Mouse (Mus musculus) testis, adult 2 months (tissue): ENCODE data around the gene Nol4l. TPM values are rescaled to one million over a fixed set of nuclear protein-coding genes. Genes with fewer than 3 reads are reported as not detected.

Source experiments
- H3K27ac ChIP-seq: fragments of 200-500 bp; 2 replicates; pipeline ENCODE4 v1.5.1; 2012; ENCODE audit warnings: low read depth, low read length; ENCODE audit not compliant: control insufficient read depth, insufficient read depth
- H3K27me3 ChIP-seq: fragments of 200-500 bp; 2 replicates; pipeline ENCODE4 v1.6.1; 2012; ENCODE audit warnings: mild to moderate bottlenecking, low read length, moderate library complexity; ENCODE audit not compliant: control insufficient read depth, insufficient read depth
- H3K36me3 ChIP-seq: fragments of 200-500 bp; 2 replicates; pipeline ENCODE4 v1.6.1; 2012; ENCODE audit warnings: mild to moderate bottlenecking, low read length; ENCODE audit not compliant: control insufficient read depth, insufficient read depth
- H3K4me1 ChIP-seq: fragments of 200-500 bp; 2 replicates; pipeline ENCODE4 v1.6.1; 2012; ENCODE audit warnings: low read length; ENCODE audit not compliant: control insufficient read depth, insufficient read depth
- H3K4me3 ChIP-seq: fragments of 200-500 bp; 2 replicates; pipeline ENCODE4 v1.5.1; 2012; ENCODE audit warnings: low read depth, mild to moderate bottlenecking, low read length, moderate library complexity, mixed read lengths; ENCODE audit not compliant: control insufficient read depth
- CTCF ChIP-seq: fragments of 200-500 bp; IDR thresholded peaks from 2 replicates; pipeline ENCODE4 v1.5.1; 2012; ENCODE audit warnings: low read depth, mild to moderate bottlenecking, inconsistent platforms, low read length, moderate library complexity; ENCODE audit not compliant: control insufficient read depth, insufficient read depth, insufficient replicate concordance
- POLR2A ChIP-seq: fragments of 200-500 bp; IDR thresholded peaks from 2 replicates; pipeline ENCODE4 v1.6.1; 2012; ENCODE audit warnings: low read depth, mild to moderate bottlenecking, inconsistent platforms, low read length, moderate library complexity; ENCODE audit not compliant: control insufficient read depth
- polyA plus RNA-seq: library from polyadenylated mRNA; depleted of rRNA; stranded (reverse); fragments of >200 nt; gene quantifications from 2 replicates; pipeline ENCODE4 v1.2.3, GENCODE M21; 2012

Gene Nol4l
- polyA plus RNA-seq, 1 experiment: 241 TPM

GRCm38 (mm10) chr2:153408971-153409370 is 120.8 kb downstream of the Nol4l start:
- no peaks in the 10 kb centered on the region; the same call in 1 of the 2 replicates for H3K36me3 ChIP-seq
- no peaks in the 10 kb centered on the region for H3K4me1 ChIP-seq
- TF ChIP-seq POLR2A: no peak
- no peak for TF ChIP-seq CTCF
- H3K27me3 ChIP-seq: no peaks in the 10 kb centered on the region
- no peak overlapping the region for H3K27ac ChIP-seq
- no peak overlapping the region for H3K4me3 ChIP-seq

GRCm38 (mm10) chr2:153406882-153407281 is 122.9 kb downstream of the Nol4l start:
- Histone ChIP-seq H3K4me3 (no peak overlapping the region), H3K36me3 (no peaks in the 10 kb centered on the region; the same call in 1 of the 2 replicates), H3K4me1 (no peaks in the 10 kb centered on the region), H3K27me3 (no peaks in the 10 kb centered on the region), H3K27ac (no peak overlapping the region)
- TF ChIP-seq POLR2A (no peak), CTCF (no peak)

DNA sequence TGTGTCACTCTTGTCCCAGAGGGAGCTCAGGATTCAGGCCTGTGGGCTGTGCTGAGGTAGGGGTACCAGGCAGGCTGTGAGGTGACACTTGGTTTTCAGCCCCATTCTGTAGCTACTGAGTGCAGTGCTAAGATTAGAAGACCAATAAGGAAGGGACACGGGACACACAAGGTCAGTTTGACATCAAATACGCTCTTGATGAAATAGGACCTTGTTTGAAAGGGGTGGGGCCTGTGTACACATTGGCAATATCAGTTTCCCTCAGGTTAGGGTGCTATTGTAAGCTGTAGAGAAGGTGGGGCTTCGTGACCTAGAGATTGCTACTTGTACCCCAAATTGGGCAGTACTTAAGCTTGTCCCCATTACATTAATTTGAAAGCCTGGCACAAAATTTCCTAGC is 124.9 kb downstream of the Nol4l start:
- Histone ChIP-seq H3K27me3 (no peaks in the 10 kb centered on the region), H3K36me3 (peaks cover 4% of the 10 kb centered on the region; the same call in 1 of the 2 replicates), H3K27ac (no peak overlapping the region), H3K4me3 (no peak overlapping the region), H3K4me1 (no peaks in the 10 kb centered on the region)
- TF ChIP-seq CTCF (no peak), POLR2A (no peak)

DNA sequence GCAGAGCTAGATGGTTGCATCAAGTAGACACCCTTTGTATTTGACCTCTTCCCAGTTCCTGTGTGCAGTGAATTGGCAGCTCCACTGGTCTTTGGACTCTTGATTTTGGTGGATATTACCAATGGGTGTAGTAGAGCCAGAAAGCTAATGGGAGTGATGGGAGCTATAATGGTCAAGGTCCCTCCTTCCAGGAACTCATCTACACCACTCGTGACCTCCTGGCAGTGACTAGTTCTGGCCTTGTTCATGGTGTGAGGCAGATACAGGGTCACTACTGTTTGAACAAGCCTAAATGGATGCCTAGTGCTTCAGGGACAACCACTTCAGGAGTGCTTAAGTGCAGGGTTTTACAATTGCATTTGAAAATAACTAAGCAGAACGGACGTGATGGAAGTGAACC is 125.7 kb downstream of the Nol4l start:
- no peaks in the 10 kb centered on the region for H3K4me1 ChIP-seq
- H3K4me3 ChIP-seq: no peak overlapping the region
- peaks cover 4% of the 10 kb centered on the region; the same call in 1 of the 2 replicates for H3K36me3 ChIP-seq
- H3K27ac ChIP-seq: no peak overlapping the region
- H3K27me3 ChIP-seq: no peaks in the 10 kb centered on the region
- TF ChIP-seq POLR2A (no peak), CTCF (no peak)

- no peaks in the 10 kb centered on the region for H3K4me1 ChIP-seq
- no peaks in the 10 kb centered on the region for H3K27me3 ChIP-seq
- no peak for TF ChIP-seq POLR2A
- TF ChIP-seq CTCF: no peak
- H3K4me3 ChIP-seq: no peak overlapping the region
- no peak overlapping the region for H3K27ac ChIP-seq
- peaks cover 4% of the 10 kb centered on the region; the same call in 1 of the 2 replicates for H3K36me3 ChIP-seq
Measured at GRCm38 (mm10) chr2:153399166-153399565, 130.6 kb downstream of the Nol4l start.

DNA sequence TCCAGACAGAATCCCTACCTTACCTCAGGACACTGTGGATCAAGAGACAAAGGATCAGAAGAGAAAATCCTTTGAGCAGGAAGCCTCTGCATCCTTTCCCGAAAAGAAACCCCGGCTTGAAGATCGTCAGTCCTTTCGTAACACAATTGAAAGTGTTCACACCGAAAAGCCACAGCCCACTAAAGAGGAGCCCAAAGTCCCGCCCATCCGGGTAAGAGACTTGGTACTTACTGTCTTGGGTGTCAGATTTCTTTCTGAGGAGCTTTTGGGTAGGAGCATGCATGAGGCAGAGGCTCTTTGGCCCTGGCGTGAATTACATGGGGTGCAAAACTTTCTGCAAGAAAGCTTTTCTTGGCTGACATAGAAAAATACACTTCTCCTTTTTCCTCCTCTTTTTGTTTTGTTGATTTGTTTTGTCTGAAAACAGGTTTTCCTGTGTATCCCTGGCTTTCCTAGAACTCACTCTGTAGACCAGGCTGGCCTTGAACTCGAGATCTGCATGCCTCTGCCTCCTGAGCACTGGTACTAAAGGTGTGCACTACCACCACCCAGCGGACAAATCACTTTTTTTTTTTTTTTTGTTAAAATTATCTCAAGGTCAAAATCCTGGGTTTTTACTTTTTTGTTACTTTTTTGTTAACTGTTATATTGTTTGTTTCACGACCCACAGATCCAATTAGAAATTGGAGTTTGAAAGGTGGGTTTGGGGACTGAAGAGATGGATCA is 131.8 kb downstream of the Nol4l start:
- no peaks in the 10 kb centered on the region for H3K27me3 ChIP-seq
- no peak overlapping the region for H3K27ac ChIP-seq
- no peak for TF ChIP-seq CTCF
- TF ChIP-seq POLR2A: no peak
- peaks cover 5% of the 10 kb centered on the region for H3K36me3 ChIP-seq
- H3K4me1 ChIP-seq: no peaks in the 10 kb centered on the region
- no peak overlapping the region for H3K4me3 ChIP-seq

DNA sequence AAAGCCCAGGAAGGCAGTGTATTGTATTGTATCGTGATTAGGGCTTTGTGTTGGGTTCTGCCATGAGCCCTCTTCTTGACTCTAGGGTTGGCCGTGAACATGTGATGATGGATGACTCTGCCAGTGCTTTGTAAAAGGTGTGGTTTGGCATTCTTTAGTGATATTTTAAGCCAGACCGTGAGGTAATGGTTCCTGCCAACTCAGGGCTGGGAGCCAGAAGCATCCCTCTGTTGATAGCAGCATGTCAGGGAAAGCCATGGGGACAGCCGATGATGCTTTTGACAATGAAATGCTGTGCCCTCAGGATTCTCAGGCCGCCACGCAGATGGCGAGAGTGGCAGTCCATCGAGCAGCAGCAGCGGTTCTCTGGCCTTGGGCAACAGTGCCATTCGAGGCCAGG is 136.7 kb downstream of the Nol4l start:
- no peaks in the 10 kb centered on the region for H3K4me1 ChIP-seq
- TF ChIP-seq CTCF: no peak
- no peaks in the 10 kb centered on the region for H3K27me3 ChIP-seq
- H3K4me3 ChIP-seq: no peak overlapping the region
- no peak overlapping the region for H3K27ac ChIP-seq
- peaks cover 1% of the 10 kb centered on the region for H3K36me3 ChIP-seq
